Mouse (Mus musculus) lung, adult 2 months (tissue): ENCODE data around the gene 1110059E24Rik.
"Not testable (repeated sequence)": the region's sequence is repeated elsewhere in the genome, so short reads cannot be mapped to it uniquely, and the experiment has no call there.

Experiments used
- CTCF ChIP-seq: fragments of 200-500 bp; IDR thresholded peaks from 2 replicates; pipeline ENCODE4 v1.5.1; 2011; ENCODE audit warnings: mild to moderate bottlenecking, low read length, control low read depth; ENCODE audit not compliant: insufficient read depth
- POLR2A ChIP-seq: fragments of 200-500 bp; IDR thresholded peaks from 2 replicates; pipeline ENCODE4 v1.6.1; 2011; ENCODE audit warnings: low read depth, mild to moderate bottlenecking, control low read depth, low read length, borderline replicate concordance; ENCODE audit errors: extremely low read depth

GRCm38 (mm10) chr19:21628440-21628839, 24.3 kb downstream of the 1110059E24Rik start:
- not testable (repeated sequence) for TF ChIP-seq CTCF, POLR2A
